Mouse (Mus musculus): Measurements from ENCODE around the gene Kyat3. TPM values are rescaled to one million over a fixed set of nuclear protein-coding genes. Genes with fewer than 3 reads are reported as not detected.

The Kyat3 gene
- polyA plus RNA-seq, 1 experiment from 2014 or later = 9.6 TPM

Other genes with a start within 250 kb of the Kyat3 start
- gene Gbp5, start 207.1 kb upstream of the Kyat3 start, polyA plus RNA-seq (2016; fragmentation: Nextera tagmentation; extraction: Ambion mirVana) = 0.12 and 0.14 TPM in 2 replicates
- gene Gbp7, start 170.7 kb upstream of the Kyat3 start, polyA plus RNA-seq (2016; fragmentation: Nextera tagmentation; extraction: Ambion mirVana) = 1.1 and 1.3 TPM in 2 replicates
- gene Gbp3, start 141.0 kb upstream of the Kyat3 start, polyA plus RNA-seq (2016; fragmentation: Nextera tagmentation; extraction: Ambion mirVana) = 0.38 and 0.74 TPM in 2 replicates
- gene Gbp2b, start 106.2 kb upstream of the Kyat3 start, polyA plus RNA-seq (2016; fragmentation: Nextera tagmentation; extraction: Ambion mirVana) = not detected in 2 replicates
- gene Gbp2, start 80.4 kb upstream of the Kyat3 start, polyA plus RNA-seq (2016; fragmentation: Nextera tagmentation; extraction: Ambion mirVana) = 0.17 and 0.19 TPM in 2 replicates
- 88.7 and 90.0 TPM in 2 replicates for gene Gtf2b, start 64.0 kb downstream of the Kyat3 start, polyA plus RNA-seq (2016; fragmentation: Nextera tagmentation; extraction: Ambion mirVana)
- 57.1 and 63.1 TPM in 2 replicates for gene Pkn2, start 181.0 kb downstream of the Kyat3 start, polyA plus RNA-seq (2016; fragmentation: Nextera tagmentation; extraction: Ambion mirVana)